Mouse (Mus musculus) embryonic facial prominence, embryonic 11.5 days (tissue): ENCODE data around the gene Kera. TPM values are rescaled to one million over a fixed set of nuclear protein-coding genes. Genes with fewer than 3 reads are reported as not detected.

ENCODE experiments used
- ATAC-seq: fragments of 200-750 bp; cut with Nextera tagmentation; replicated peaks from 2 replicates; pipeline ENCODE4 v1.8.0; 2017; ENCODE audit warnings: low read depth; ENCODE audit not compliant: insufficient number of reproducible peaks, low FRiP score, low TSS enrichment
- DNase-seq: peaks from one replicate; pipeline ENCODE4 v3.0.0-alpha.2; 2015; ENCODE audit warnings: low spot score
- H3K27ac ChIP-seq: fragments of 300-500 bp; sonication (generic); replicated peaks from 2 replicates; pipeline ENCODE4 v1.5.1; 2014; ENCODE audit warnings: mild to moderate bottlenecking, low read depth, low read length, control low read depth
- H3K27me3 ChIP-seq: fragments of 300-500 bp; sonication (generic); 2 replicates; pipeline ENCODE4 v1.6.1; 2014; ENCODE audit warnings: mild to moderate bottlenecking, low read length, moderate library complexity, mixed read lengths; ENCODE audit not compliant: control insufficient read depth, insufficient read depth
- H3K36me3 ChIP-seq: fragments of 300-500 bp; sonication (generic); replicated peaks from 2 replicates; pipeline ENCODE4 v1.6.1; 2014; ENCODE audit warnings: low read depth, mild to moderate bottlenecking, low read length, moderate library complexity, mixed read lengths; ENCODE audit not compliant: control insufficient read depth, insufficient read depth
- H3K4me1 ChIP-seq: fragments of 300-500 bp; sonication (generic); 2 replicates; pipeline ENCODE4 v1.6.1; 2014; ENCODE audit warnings: low read length, mixed read lengths; ENCODE audit not compliant: control insufficient read depth, insufficient read depth
- H3K4me2 ChIP-seq: fragments of 300-500 bp; sonication (generic); 2 replicates; pipeline ENCODE4 v1.6.1; 2014; ENCODE audit warnings: low read depth, mild to moderate bottlenecking, control low read depth, low read length, moderate library complexity
- H3K4me3 ChIP-seq: fragments of 300-500 bp; sonication (generic); 2 replicates; pipeline ENCODE4 v1.5.1; 2014; ENCODE audit warnings: low read depth, low read length, control low read depth
- H3K9ac ChIP-seq: fragments of 300-500 bp; sonication (generic); replicated peaks from 2 replicates; pipeline ENCODE4 v1.6.1; 2014; ENCODE audit warnings: mild to moderate bottlenecking, control low read depth, low read length
- H3K9me3 ChIP-seq: fragments of 300-500 bp; sonication (generic); replicated peaks from 2 replicates; pipeline ENCODE4 v1.6.1; 2016; ENCODE audit warnings: mild to moderate bottlenecking, low read length, inconsistent platforms, mixed read lengths; ENCODE audit not compliant: control insufficient read depth
- WGBS: fragments of 180-500 bp; shearing (Covaris S2); extraction: QIAGEN DNeasy Blood & Tissue Kit; methylation state at CpG from one replicate; pipeline ENCODE4 v1.1.7; 2014; 5-methylcytosine and 5-hydroxymethylcytosine counted together
- polyA plus RNA-seq: library from polyadenylated mRNA; unstranded; fragments of >200 nt; fragmentation: Nextera tagmentation; extraction: Ambion mirVana; gene quantifications from 2 replicates; pipeline ENCODE4 v1.2.1, GENCODE M21; 2014

Gene Kera
- polyA plus RNA-seq, 1 experiment from 2014 or later: 3.2 TPM

- ATAC-seq: no peak
Observed at GRCm38 (mm10) chr10:97626543-97626942, 19.9 kb downstream of the Kera start.

DNA sequence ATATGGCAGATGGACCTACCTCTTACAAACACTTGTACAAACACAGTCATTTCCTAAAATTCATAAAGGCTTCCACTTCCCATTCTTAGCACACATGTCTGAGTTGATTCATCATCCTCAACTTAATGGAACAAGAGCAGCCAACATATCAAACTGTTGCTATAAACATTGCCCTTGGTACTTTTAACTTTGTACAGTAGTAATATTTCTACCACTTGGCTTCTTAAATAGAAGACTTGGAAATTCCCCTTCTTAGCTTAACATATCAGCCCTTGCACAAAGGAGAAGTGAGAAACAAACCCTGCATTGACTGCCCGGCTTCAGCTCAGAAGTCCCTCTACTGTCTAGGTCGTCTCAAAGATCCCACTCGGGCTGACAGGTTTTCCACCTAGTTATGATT lies 24.4 kb downstream of the Kera start:
- no peaks in the 10 kb centered on the region for H3K9me3 ChIP-seq
- H3K4me2 ChIP-seq: no peak overlapping the region
- no peak overlapping the region for H3K4me3 ChIP-seq
- no peaks in the 10 kb centered on the region for H3K36me3 ChIP-seq
- WGBS: 86% methylated on average over 3 of the region's 3 CpGs
- no peak overlapping the region for H3K9ac ChIP-seq
- H3K27me3 ChIP-seq: no peaks in the 10 kb centered on the region
- H3K27ac ChIP-seq: no peak overlapping the region
- no peaks in the 10 kb centered on the region for H3K4me1 ChIP-seq
- no peak for DNase-seq
- ATAC-seq: no peak

More at GRCm38 (mm10) chr10:97626543-97626942, 19.9 kb downstream of the Kera start:
- DNase-seq: peak; percentile 54
- no peaks in the 10 kb centered on the region for H3K9me3 ChIP-seq
- no peaks in the 10 kb centered on the region for H3K27me3 ChIP-seq
- H3K4me3 ChIP-seq: no peak overlapping the region
- H3K4me1 ChIP-seq: no peaks in the 10 kb centered on the region
- no peaks in the 10 kb centered on the region for H3K36me3 ChIP-seq
- WGBS: 66% methylated on average over 1 of the region's 1 CpGs
- no peak overlapping the region for H3K4me2 ChIP-seq
- no peak overlapping the region for H3K27ac ChIP-seq
- no peak overlapping the region for H3K9ac ChIP-seq

DNA sequence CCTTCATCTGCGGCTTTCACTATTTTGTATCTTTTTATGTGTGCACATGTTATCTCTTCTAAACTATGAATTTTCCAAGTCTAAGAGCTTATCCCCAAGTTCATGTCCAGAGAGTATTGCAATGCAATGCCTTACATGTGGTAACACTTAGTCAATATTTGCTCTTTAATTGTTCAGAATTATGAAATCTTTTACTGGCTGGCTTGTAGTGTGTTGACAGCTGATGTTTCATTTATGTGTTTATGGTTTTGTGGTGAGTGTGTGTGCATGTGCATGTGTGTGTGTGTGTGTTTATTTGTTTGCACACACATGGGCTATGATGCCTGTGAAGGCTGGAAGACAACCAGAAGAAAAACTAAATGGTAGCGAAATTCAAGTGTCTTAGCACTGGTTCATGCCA lies 35.2 kb downstream of the Kera start:
- Histone ChIP-seq H3K27me3 (no peaks in the 10 kb centered on the region), H3K36me3 (no peaks in the 10 kb centered on the region), H3K9ac (no peak overlapping the region), H3K4me2 (no peak overlapping the region), H3K27ac (no peak overlapping the region), H3K9me3 (no peaks in the 10 kb centered on the region), H3K4me1 (no peaks in the 10 kb centered on the region), H3K4me3 (no peak overlapping the region)
- ATAC-seq (no peak), DNase-seq (no peak)
- WGBS: 82% methylated on average over 2 of the region's 2 CpGs

- no peaks in the 10 kb centered on the region for H3K36me3 ChIP-seq
- H3K9me3 ChIP-seq: no peaks in the 10 kb centered on the region
- H3K9ac ChIP-seq: no peak within 1 kb of the TSS
- no peak for ATAC-seq
- H3K27me3 ChIP-seq: no peaks in the 10 kb centered on the region
- DNase-seq: no peak
- no peaks in the 10 kb centered on the region for H3K4me1 ChIP-seq
- H3K27ac ChIP-seq: no peak within 1 kb of the TSS
- WGBS: 81% methylated on average over 2 of the region's 2 CpGs
- no peak within 1 kb of the TSS for H3K4me2 ChIP-seq
- H3K4me3 ChIP-seq: no peak within 1 kb of the TSS
Observed at GRCm38 (mm10) chr10:97643768-97644167, 37.1 kb downstream of the Kera start, which contains the start of gene Epyc. Gene Epyc, plus strand, starts transcription at chr10:97644068.

DNA sequence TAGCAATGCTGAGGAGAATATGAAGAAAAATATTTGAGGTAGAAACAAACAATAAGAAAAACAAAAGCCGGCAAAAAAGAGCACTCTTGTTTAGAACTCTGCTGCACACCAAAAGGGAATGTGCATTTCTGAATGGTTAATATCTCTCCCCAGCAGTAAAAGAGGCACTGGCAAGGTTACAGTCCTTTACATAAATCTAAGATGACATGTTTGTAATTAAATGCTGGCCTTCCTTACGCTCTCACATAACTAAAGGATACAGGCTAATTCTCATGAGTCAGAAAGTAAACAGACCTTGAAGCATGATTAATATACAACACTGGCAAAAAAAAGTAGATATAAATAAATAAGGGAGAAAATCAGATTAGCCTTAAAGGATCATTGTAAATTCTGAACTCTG lies 43.7 kb downstream of the Kera start:
- 41% methylated on average over 2 of the region's 2 CpGs for WGBS
- Histone ChIP-seq H3K4me3 (no peak overlapping the region), H3K9me3 (no peaks in the 10 kb centered on the region), H3K27ac (no peak overlapping the region), H3K9ac (no peak overlapping the region), H3K4me1 (no peaks in the 10 kb centered on the region), H3K36me3 (no peaks in the 10 kb centered on the region), H3K4me2 (no peak overlapping the region), H3K27me3 (no peaks in the 10 kb centered on the region)
- peak; percentile 49 for DNase-seq
- no peak for ATAC-seq

- no peaks in the 10 kb centered on the region for H3K36me3 ChIP-seq
- no peaks in the 10 kb centered on the region for H3K9me3 ChIP-seq
- no peaks in the 10 kb centered on the region for H3K4me1 ChIP-seq
- no peak overlapping the region for H3K4me3 ChIP-seq
- no peak overlapping the region for H3K4me2 ChIP-seq
- DNase-seq (no peak), ATAC-seq (no peak)
- no peak overlapping the region for H3K27ac ChIP-seq
- H3K27me3 ChIP-seq: no peaks in the 10 kb centered on the region
- WGBS: 92% methylated on average over 1 of the region's 1 CpGs
- H3K9ac ChIP-seq: no peak overlapping the region
Observed at GRCm38 (mm10) chr10:97659489-97659888, 52.8 kb downstream of the Kera start.

Other genes starting within 250 kb of the Kera start
- 17.9 and 20.7 TPM in 2 replicates for gene Dcn, start 127.3 kb upstream of the Kera start, polyA plus RNA-seq
- gene Lum, start 41.8 kb upstream of the Kera start, polyA plus RNA-seq: 106 and 116 TPM in 2 replicates
- gene Epyc, start 37.2 kb downstream of the Kera start, polyA plus RNA-seq: 2.0 and 2.1 TPM in 2 replicates
- not detected in 2 replicates for gene Ccer1, start 86.2 kb downstream of the Kera start, polyA plus RNA-seq
- gene C030005K15Rik, start 119.9 kb downstream of the Kera start, polyA plus RNA-seq: not detected in 2 replicates